Mouse (Mus musculus) liver, embryonic 16.5 days (tissue): Measurements from ENCODE around the gene Hormad2. TPM values are rescaled to one million over a fixed set of nuclear protein-coding genes. Genes with fewer than 3 reads are reported as not detected.

ENCODE experiments used
- ATAC-seq: fragments of 200-750 bp; cut with Nextera tagmentation; 2 replicates; pipeline ENCODE4 v1.8.0; 2017; ENCODE audit warnings: low read depth, mild to moderate bottlenecking, moderate number of reproducible peaks, moderate library complexity
- H3K27ac ChIP-seq: fragments of 300-500 bp; sonication (generic); 2 replicates; pipeline ENCODE4 v1.5.1; 2014; ENCODE audit warnings: mild to moderate bottlenecking, low read length
- H3K27me3 ChIP-seq: fragments of 300-500 bp; sonication (generic); 2 replicates; pipeline ENCODE4 v1.6.1; 2014; ENCODE audit warnings: low read depth, low read length, mixed read lengths; ENCODE audit not compliant: control insufficient read depth, insufficient read depth
- H3K36me3 ChIP-seq: fragments of 300-500 bp; sonication (generic); 2 replicates; pipeline ENCODE4 v1.6.1; 2014; ENCODE audit warnings: mild to moderate bottlenecking; ENCODE audit not compliant: control insufficient read depth, insufficient read depth
- H3K4me1 ChIP-seq: fragments of 300-500 bp; sonication (generic); 2 replicates; pipeline ENCODE4 v1.6.1; 2014; ENCODE audit warnings: low read depth, low read length, mixed read lengths; ENCODE audit not compliant: control insufficient read depth
- H3K4me2 ChIP-seq: fragments of 300-500 bp; sonication (generic); 2 replicates; pipeline ENCODE4 v1.6.1; 2014; ENCODE audit warnings: low read depth, low read length, mixed read lengths
- H3K4me3 ChIP-seq: fragments of 300-500 bp; sonication (generic); 2 replicates; pipeline ENCODE4 v1.5.1; 2014; ENCODE audit warnings: low read depth, mild to moderate bottlenecking, low read length
- H3K9ac ChIP-seq: fragments of 300-500 bp; sonication (generic); 2 replicates; pipeline ENCODE4 v1.6.1; 2014; ENCODE audit warnings: low read depth, low read length
- H3K9me3 ChIP-seq: fragments of 300-500 bp; sonication (generic); replicated peaks from 2 replicates; pipeline ENCODE4 v1.6.1; 2016; ENCODE audit warnings: low read length; ENCODE audit not compliant: control insufficient read depth
- WGBS: fragments of 180-500 bp; shearing (Covaris S2); extraction: QIAGEN DNeasy Blood & Tissue Kit; methylation state at CpG from one replicate; pipeline ENCODE4 v1.1.7; 2014; ENCODE audit not compliant: insufficient replicate concordance; 5-methylcytosine and 5-hydroxymethylcytosine counted together
- polyA plus RNA-seq: library from polyadenylated mRNA; unstranded; fragments of >200 nt; fragmentation: Nextera tagmentation; extraction: Ambion mirVana; gene quantifications from 2 replicates; pipeline ENCODE4 v1.2.1, GENCODE M21; 2015

Gene Hormad2
- polyA plus RNA-seq, 1 experiment from 2014 or later: 0.39 TPM

DNA sequence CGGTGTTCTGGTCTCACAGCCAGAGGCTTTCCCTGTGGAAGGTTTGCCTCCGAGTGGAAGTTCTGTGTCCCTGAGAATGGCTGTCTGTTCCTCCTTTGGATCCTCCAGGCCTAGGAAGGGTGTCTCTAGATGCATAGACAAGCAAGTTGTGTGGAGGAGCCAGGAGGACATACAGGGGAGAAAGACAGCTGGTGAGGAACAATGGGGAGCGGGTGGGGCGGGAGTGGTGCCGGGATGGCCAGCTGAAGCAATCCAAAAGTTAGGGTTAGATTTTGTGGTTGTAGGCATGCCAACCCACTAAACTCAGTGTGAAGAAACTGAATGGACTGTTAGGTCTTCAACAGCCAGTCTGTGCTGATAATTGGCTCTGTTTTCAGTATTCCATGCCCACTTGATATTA, 30.8 kb upstream of the Hormad2 start:
- Histone ChIP-seq H3K36me3 (no peaks in the 10 kb centered on the region), H3K9ac (no peak overlapping the region), H3K9me3 (no peaks in the 10 kb centered on the region), H3K27me3 (no peaks in the 10 kb centered on the region), H3K27ac (no peak overlapping the region), H3K4me2 (no peak overlapping the region), H3K4me1 (no peaks in the 10 kb centered on the region), H3K4me3 (no peak overlapping the region)
- ATAC-seq: no peak
- WGBS: 74% methylated on average over 5 of the region's 5 CpGs

DNA sequence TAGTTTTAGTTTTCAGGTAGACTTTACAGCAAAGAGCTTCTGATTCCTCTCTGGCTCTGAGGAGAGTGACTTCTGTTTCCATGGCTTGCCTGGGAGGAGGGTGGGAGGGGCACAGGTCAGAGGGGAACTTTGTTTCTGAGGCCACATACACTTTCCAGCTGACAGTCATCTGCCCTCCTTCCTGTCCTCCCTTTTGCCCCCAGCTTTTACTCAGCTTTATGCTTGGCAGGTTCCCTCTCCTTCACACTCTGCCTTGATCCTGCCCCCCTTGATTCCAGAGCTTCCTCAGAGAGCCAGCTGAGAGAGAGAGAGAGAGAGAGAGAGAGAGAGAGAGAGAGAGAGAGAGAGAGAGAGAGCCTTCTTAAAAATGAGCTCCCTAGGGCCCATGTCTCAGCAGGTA, 30.3 kb upstream of the Hormad2 start:
- no peaks in the 10 kb centered on the region for H3K27me3 ChIP-seq
- H3K9ac ChIP-seq: no peak overlapping the region
- no peaks in the 10 kb centered on the region for H3K4me1 ChIP-seq
- H3K4me3 ChIP-seq: no peak overlapping the region
- no peak for ATAC-seq
- H3K9me3 ChIP-seq: no peaks in the 10 kb centered on the region
- H3K27ac ChIP-seq: no peak overlapping the region
- H3K4me2 ChIP-seq: no peak overlapping the region
- no peaks in the 10 kb centered on the region for H3K36me3 ChIP-seq

DNA sequence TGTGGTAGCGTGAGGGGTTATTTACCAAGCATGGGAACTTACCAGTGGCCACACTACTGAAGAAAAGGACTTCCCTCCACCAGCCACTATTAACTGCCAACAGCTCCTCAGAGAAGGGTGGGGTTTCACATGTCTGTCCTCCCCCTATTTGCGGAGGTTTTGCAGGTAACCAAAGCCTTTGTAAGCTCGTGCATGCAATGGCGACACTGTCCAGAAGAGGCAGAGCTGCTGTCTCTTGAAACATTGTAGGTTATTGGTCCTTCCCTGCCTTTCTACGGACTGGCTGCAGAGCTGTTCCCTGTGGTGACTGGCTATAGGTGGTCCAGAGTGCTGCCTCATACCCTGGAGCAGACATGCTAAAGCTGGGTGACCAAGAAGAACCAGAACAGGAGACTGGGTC, 28.2 kb upstream of the Hormad2 start:
- no peak overlapping the region for H3K27ac ChIP-seq
- no peaks in the 10 kb centered on the region; the same call in 1 of the 2 replicates for H3K4me1 ChIP-seq
- no peaks in the 10 kb centered on the region for H3K9me3 ChIP-seq
- H3K4me2 ChIP-seq: no peak overlapping the region
- H3K4me3 ChIP-seq: no peak overlapping the region
- ATAC-seq: no peak
- no peak overlapping the region for H3K9ac ChIP-seq
- no peaks in the 10 kb centered on the region for H3K36me3 ChIP-seq
- 69% methylated on average over 5 of the region's 5 CpGs for WGBS
- no peaks in the 10 kb centered on the region for H3K27me3 ChIP-seq

DNA sequence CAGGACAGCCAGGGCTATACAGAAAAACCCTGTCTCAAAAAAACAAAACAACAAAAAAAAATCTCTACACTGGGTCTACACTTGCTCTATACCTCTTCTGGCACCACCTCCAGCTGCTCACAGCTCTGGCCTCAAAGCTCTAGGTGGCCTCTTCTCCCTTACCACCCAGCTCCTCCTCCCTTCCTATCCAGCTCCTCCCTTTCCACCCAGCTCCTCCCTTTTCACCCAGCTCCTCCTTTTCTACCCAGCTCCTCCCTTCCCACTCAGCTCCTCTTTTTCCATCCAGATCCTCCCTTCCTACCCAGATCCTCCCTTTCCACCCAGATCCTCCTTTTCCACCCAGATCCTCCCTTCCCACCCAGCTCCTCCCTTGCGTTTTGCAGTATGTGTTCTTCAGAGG, 26.5 kb upstream of the Hormad2 start:
- no peaks in the 10 kb centered on the region for H3K9me3 ChIP-seq
- 82% methylated on average over 1 of the region's 1 CpGs for WGBS
- ATAC-seq: no peak

DNA sequence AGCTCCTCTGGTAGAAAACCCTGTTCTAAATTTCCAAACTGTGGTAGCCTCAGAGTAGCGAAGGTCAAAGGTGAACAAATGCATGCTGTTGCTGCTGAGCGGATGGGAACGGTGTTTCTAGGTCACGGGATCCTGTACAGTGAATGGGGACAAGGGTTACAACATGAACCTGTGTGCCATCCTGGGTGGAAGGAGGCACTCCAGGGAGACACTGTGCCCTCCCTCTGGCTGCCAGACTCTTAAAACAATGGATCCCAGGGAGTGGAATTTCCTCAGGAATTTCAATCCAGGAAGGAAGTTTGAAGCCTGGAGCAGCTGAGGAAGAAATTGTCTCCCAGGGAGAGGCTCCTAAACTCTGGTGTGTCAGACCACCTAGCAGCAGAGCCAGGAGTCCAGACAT, 25.3 kb upstream of the Hormad2 start:
- Histone ChIP-seq H3K4me2 (no peak overlapping the region), H3K27me3 (no peaks in the 10 kb centered on the region), H3K27ac (no peak overlapping the region), H3K4me3 (no peak overlapping the region), H3K9ac (no peak overlapping the region), H3K9me3 (no peaks in the 10 kb centered on the region), H3K4me1 (no peaks in the 10 kb centered on the region; the same call in 1 of the 2 replicates), H3K36me3 (no peaks in the 10 kb centered on the region)
- WGBS: 61% methylated on average over 4 of the region's 4 CpGs
- ATAC-seq: peak; percentile 72

More for the DNA sequence above, 26.5 kb upstream of the Hormad2 start:
- H3K4me1 ChIP-seq: no peaks in the 10 kb centered on the region; the same call in 1 of the 2 replicates
- H3K4me2 ChIP-seq: no peak overlapping the region
- H3K27ac ChIP-seq: no peak overlapping the region
- no peak overlapping the region for H3K4me3 ChIP-seq
- H3K27me3 ChIP-seq: no peaks in the 10 kb centered on the region
- H3K9ac ChIP-seq: no peak overlapping the region
- no peaks in the 10 kb centered on the region for H3K36me3 ChIP-seq

DNA sequence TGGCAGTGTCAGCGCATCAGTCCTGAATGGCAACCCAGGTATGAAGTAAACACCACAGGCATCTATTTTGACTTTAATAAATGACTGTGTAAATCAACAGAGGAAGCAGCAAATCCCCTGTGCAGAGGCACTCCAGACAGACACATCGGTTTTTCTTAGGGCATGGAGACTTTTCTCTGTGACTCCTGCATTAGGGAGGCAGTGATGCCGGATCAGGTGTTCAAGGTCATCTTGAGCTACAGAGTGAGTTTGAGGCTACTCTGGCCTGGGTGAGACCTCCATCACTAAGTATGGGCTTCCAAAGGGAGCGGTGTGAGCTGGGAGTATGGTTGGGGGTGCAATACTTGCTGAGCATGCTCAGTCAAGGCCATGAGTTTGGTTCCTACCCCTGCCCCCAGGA, 23.7 kb upstream of the Hormad2 start:
- H3K27ac ChIP-seq: no peak overlapping the region
- no peak overlapping the region for H3K4me3 ChIP-seq
- no peaks in the 10 kb centered on the region for H3K9me3 ChIP-seq
- ATAC-seq: no peak
- H3K27me3 ChIP-seq: peaks cover 4% of the 10 kb centered on the region; the same call in 1 of the 2 replicates
- H3K36me3 ChIP-seq: no peaks in the 10 kb centered on the region
- no peak overlapping the region for H3K9ac ChIP-seq
- H3K4me2 ChIP-seq: no peak overlapping the region
- WGBS: 77% methylated on average over 4 of the region's 4 CpGs
- H3K4me1 ChIP-seq: no peaks in the 10 kb centered on the region; the same call in 1 of the 2 replicates

DNA sequence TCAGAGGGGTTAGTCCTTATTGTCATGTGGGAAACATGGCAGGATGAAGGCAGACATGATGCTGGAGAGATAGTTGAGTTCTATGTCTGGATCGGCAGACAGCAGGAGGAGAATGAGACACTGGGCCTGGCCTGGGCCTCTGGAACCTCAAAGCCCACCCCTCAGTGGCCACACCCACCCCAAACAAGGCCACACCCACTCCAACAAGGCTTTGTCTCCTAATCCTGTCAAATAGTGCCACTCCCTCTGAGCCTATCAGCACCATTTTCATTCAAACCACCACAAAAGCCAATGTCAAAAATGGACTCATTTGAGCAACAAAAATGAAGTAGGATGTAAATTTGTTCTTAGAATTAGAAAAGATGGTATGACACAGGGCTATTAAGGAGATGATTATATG, 23.3 kb upstream of the Hormad2 start:
- WGBS: 65% methylated on average over 1 of the region's 1 CpGs
- ATAC-seq: no peak
- H3K4me3 ChIP-seq: no peak overlapping the region
- H3K9me3 ChIP-seq: no peaks in the 10 kb centered on the region
- no peak overlapping the region for H3K4me2 ChIP-seq
- no peak overlapping the region for H3K9ac ChIP-seq
- H3K27me3 ChIP-seq: peaks cover 4% of the 10 kb centered on the region; the same call in 1 of the 2 replicates
- H3K4me1 ChIP-seq: no peaks in the 10 kb centered on the region; the same call in 1 of the 2 replicates
- H3K27ac ChIP-seq: no peak overlapping the region
- no peaks in the 10 kb centered on the region for H3K36me3 ChIP-seq

DNA sequence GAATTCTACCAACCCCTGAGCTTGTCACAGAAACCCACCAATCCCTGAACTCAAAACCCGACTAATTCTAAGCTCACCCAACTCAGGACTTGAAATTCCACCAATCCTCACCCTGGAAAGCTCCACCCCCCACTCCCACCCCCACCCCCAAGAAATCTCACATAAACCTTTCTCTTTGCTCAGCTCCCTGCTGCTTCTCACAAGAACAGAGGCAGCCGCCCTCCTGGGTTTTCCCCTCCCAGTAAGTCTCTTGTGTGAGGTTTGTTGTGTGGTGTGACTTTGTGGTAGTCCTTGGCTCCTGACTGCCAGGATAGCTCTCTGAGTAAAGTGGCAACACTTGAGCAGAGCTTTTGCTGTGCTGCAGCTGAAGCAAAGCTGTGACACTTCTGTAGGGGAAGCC, 22.0 kb upstream of the Hormad2 start:
- no peaks in the 10 kb centered on the region; the same call in 1 of the 2 replicates for H3K4me1 ChIP-seq
- no peak overlapping the region for H3K4me3 ChIP-seq
- 44% methylated on average over 2 of the region's 2 CpGs for WGBS
- H3K9ac ChIP-seq: no peak overlapping the region
- H3K36me3 ChIP-seq: no peaks in the 10 kb centered on the region
- no peak overlapping the region for H3K27ac ChIP-seq
- no peak for ATAC-seq
- H3K9me3 ChIP-seq: no peaks in the 10 kb centered on the region
- peaks cover 4% of the 10 kb centered on the region; the same call in 1 of the 2 replicates for H3K27me3 ChIP-seq
- no peak overlapping the region for H3K4me2 ChIP-seq

DNA sequence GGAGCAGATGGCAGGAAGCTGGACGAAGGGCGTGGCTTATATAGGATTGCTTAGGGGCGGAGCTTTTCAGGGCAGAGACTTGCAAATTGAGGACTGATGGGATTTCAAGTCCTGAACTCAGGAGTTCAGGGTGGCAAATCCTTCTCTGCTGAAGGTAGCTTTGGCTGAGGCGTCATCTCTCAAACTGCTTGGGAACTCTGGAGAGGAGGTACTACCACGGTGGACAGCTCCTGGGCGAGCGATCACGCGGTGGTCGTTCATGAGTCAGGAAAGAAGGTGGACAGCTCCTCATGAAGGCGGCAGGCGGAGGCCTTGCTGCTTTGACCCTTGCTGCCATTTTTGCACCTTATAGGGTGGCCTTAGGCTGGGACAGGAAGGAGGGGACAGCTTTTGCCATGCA, 20.2 kb upstream of the Hormad2 start:
- no peaks in the 10 kb centered on the region for H3K9me3 ChIP-seq
- no peaks in the 10 kb centered on the region for H3K36me3 ChIP-seq
- no peak overlapping the region for H3K27ac ChIP-seq
- H3K4me2 ChIP-seq: no peak overlapping the region
- H3K27me3 ChIP-seq: peaks cover 4% of the 10 kb centered on the region; the same call in 1 of the 2 replicates
- no peak overlapping the region for H3K9ac ChIP-seq
- 17% methylated on average over 12 of the region's 12 CpGs for WGBS
- no peak overlapping the region for H3K4me3 ChIP-seq
- ATAC-seq: no peak
- no peaks in the 10 kb centered on the region; the same call in 1 of the 2 replicates for H3K4me1 ChIP-seq
